Comparison of ENCODE assay signal across 19 mouse cellular contexts in genomic region chr9:61186541-61187420, GRCm38 (mm10).
DNase-seq lines count a peak whose midpoint lies in the region; ATAC-seq lines count a peak whose summit lies in the region.
"Had no signal": no experiment of that assay in that cellular context is flagged by ENCODE, and none has a peak within 500 bp of the region (broad histone marks: within the 10 kb centered on the region; RNA-seq: fewer than 3 reads in every experiment).

No protein-coding gene starts in this region.

- no peaks in the 10 kb centered on the region for H3K27me3 ChIP-seq in midbrain, embryonic 11.5 days (ENCODE audit: control insufficient read depth, insufficient read depth, low read length)
- no peaks in the 10 kb centered on the region for H3K27me3 ChIP-seq in midbrain, embryonic 13.5 days
- H3K27me3 ChIP-seq: forebrain, embryonic 15.5 days; intestine, embryonic 15.5 days; limb, embryonic 15.5 days; liver, embryonic 15.5 days had no signal

- WGBS in midbrain, embryonic 11.5 days = 60% methylated on average over 8 of the region's 8 CpGs
- 66% methylated on average over 8 of the region's 8 CpGs for WGBS in midbrain, embryonic 13.5 days

- peak; percentile 58 for DNase-seq in CD4-positive, CD25-positive, alpha-beta regulatory T cell, adult 2 months (ENCODE audit: low read depth, low spot score)
- peak; percentile 37 for DNase-seq in midbrain, embryonic 11.5 days (ENCODE audit: low spot score, missing footprints)
- peak; percentile 32 to 47 for DNase-seq in thymus, adult 18-20 months
- DNase-seq in thymus, postnatal 4 days = peak; percentile 63
- no peak for DNase-seq in gastrocnemius, postnatal 36 days
- DNase-seq in adipocyte (ENCODE audit: low spot score) = no peak
- DNase-seq: adrenal gland, adult 8-10 months; cerebellum, adult 11 months; cerebellum, postnatal 14 days; embryo, embryonic 11 days; kidney, postnatal 36 days; right cerebral cortex, postnatal 4 days had no signal

- ATAC-seq in CD4-positive, CD25-positive, alpha-beta regulatory T cell, adult 4 months = no peak
- no peak for ATAC-seq in midbrain, embryonic 11.5 days (ENCODE audit: low FRiP score)
- ATAC-seq in midbrain, embryonic 13.5 days = no peak
- ATAC-seq: forebrain, embryonic 15.5 days; intestine, embryonic 15.5 days had no signal

- no peak overlapping the region for H3K4me2 ChIP-seq in midbrain, embryonic 11.5 days
- H3K4me2 ChIP-seq in midbrain, embryonic 13.5 days (replicated peaks) = no peak overlapping the region
- H3K4me2 ChIP-seq: forebrain, embryonic 15.5 days; intestine, embryonic 15.5 days; limb, embryonic 15.5 days; liver, embryonic 15.5 days had no signal

- intact Hi-C loops in gastrocnemius, postnatal 36 days (cut with DNase I) = no loop called here

- no peaks in the 10 kb centered on the region for H3K36me3 ChIP-seq in midbrain, embryonic 11.5 days (ENCODE audit: control insufficient read depth, insufficient read depth, low read length)
- no peaks in the 10 kb centered on the region for H3K36me3 ChIP-seq in midbrain, embryonic 13.5 days
- H3K36me3 ChIP-seq: forebrain, embryonic 15.5 days; intestine, embryonic 15.5 days; limb, embryonic 15.5 days; liver, embryonic 15.5 days had no signal

- H3K27ac ChIP-seq in midbrain, embryonic 11.5 days (ENCODE audit: low read depth, low read length) = no peak overlapping the region
- H3K27ac ChIP-seq in midbrain, embryonic 13.5 days = no peak overlapping the region
- H3K27ac ChIP-seq: forebrain, embryonic 15.5 days; intestine, embryonic 15.5 days; limb, embryonic 15.5 days; liver, embryonic 15.5 days had no signal

- no peak overlapping the region for H3K4me3 ChIP-seq in midbrain, embryonic 11.5 days (ENCODE audit: low read depth, low read length)
- no peak overlapping the region for H3K4me3 ChIP-seq in midbrain, embryonic 13.5 days (replicated peaks)
- H3K4me3 ChIP-seq: forebrain, embryonic 15.5 days; intestine, embryonic 15.5 days; limb, embryonic 15.5 days; liver, embryonic 15.5 days; myocyte had no signal

- H3K9ac ChIP-seq in midbrain, embryonic 11.5 days (ENCODE audit: low read length) = no peak overlapping the region
- no peak overlapping the region for H3K9ac ChIP-seq in midbrain, embryonic 13.5 days (replicated peaks)
- H3K9ac ChIP-seq: forebrain, embryonic 15.5 days; intestine, embryonic 15.5 days; limb, embryonic 15.5 days; liver, embryonic 15.5 days had no signal

- H3K4me1 ChIP-seq in midbrain, embryonic 11.5 days (ENCODE audit: control insufficient read depth, insufficient read depth, low read length) = peaks cover 4% of the 10 kb centered on the region; the same call in 1 of the 2 replicates
- H3K4me1 ChIP-seq in midbrain, embryonic 13.5 days (replicated peaks) = peaks cover 13% of the 10 kb centered on the region; the same call in 1 of the 2 replicates
- H3K4me1 ChIP-seq: forebrain, embryonic 15.5 days; intestine, embryonic 15.5 days; limb, embryonic 15.5 days; liver, embryonic 15.5 days had no signal

- H3K9me3 ChIP-seq in midbrain, embryonic 11.5 days (ENCODE audit: control insufficient read depth, low read length) = no peaks in the 10 kb centered on the region; the same call in 1 of the 2 replicates
- no peaks in the 10 kb centered on the region for H3K9me3 ChIP-seq in midbrain, embryonic 13.5 days
- H3K9me3 ChIP-seq: intestine, embryonic 15.5 days; limb, embryonic 15.5 days; liver, embryonic 15.5 days had no signal

Comparison
In these comparisons a context has a peak if more than half of its experiments do, and no peak if none do; other contexts are left out.
1. DNase-seq: peak in CD4-positive, CD25-positive, alpha-beta regulatory T cell, adult 2 months (single experiment), midbrain, embryonic 11.5 days (single experiment), thymus, adult 18-20 months (2 of 2) and thymus, postnatal 4 days (single experiment); none in gastrocnemius, postnatal 36 days (0 of 2) and adipocyte (single experiment).